Mouse (Mus musculus): ENCODE measurements at regions not wholly inside any gene's neighbourhood (a gene's known extent, or its start where the extent isn't known, plus 50 kb on each side); places are given as distances from the start of the nearest gene placed in this dataset.

DNA sequence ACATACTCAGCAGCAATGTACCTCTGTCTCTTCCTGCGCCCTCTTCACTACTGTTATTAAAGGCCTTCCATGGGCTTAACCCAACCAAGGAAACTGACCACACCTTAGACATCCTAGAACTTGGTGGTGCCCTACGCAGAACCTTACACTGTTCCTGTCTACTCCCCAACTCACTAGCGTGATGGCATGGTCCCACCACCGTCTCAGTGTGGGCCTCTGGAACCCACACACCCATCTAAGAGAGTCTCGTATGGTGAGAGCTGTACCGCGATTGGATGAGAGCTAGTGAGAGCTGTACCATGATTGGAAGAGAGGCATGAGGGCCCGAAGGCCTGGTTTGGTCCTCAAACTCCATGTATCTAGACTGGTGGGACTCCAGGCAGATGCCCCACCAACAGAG, 317.2 kb upstream of the Spred2 start:
- TF ChIP-seq EP300 (IDR thresholded peaks at IDR 0.05; ENCODE audit: insufficient read depth, low read depth, low read length) (no peak), POLR2A (IDR thresholded peaks at IDR 0.05; ENCODE audit: insufficient read depth, low read length) (no peak)
